Comparison of ENCODE assay signal across 10 mouse cellular contexts in the genomic region with DNA sequence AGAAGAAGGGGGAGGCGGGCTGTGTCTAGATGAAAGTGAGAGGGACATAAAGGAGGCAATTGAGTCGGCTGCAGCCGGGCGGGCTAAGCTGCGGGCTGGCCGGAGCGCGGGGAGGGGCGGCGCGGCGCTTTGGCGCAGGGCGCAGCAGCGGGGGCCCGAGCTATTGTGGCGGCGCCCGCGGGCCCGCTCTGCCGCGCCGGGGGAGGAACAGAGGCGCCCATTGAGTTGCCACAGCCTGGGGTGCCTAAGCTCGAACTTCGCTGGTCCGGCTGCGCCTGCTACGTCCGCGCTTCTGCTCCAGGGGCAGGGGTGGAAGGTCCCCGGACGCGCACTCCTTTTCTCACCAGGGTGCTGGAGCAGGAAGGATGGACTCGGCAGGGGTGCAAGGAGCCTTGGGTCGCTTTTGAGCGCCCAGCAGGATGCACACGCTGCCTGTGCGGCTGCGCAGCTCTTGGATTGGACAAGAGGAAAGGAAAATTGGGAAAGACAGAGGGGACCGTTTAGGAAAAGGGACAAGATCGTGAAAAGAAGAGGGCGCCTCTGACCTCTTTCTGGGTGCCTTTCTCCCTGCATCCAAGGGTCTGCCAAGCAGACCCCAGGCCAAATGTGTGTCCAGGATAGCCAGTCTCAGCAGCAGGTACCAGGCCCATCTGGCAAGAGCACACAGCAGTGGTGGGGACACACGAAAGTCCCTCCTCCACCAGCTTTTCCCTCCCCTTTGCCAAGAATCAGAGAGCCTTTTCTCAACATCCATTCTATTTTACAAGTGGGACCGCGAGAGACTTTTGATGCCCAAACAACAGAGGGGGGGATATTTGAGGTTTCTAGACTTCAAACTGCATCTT. TPM values are rescaled to one million over a fixed set of nuclear protein-coding genes. Genes with fewer than 3 reads are reported as not detected.
A peak's percentile ranks its signal among the peaks of the same experiment; 100 is the strongest.
DNase-seq lines count a peak whose midpoint lies in the region; ATAC-seq and TF ChIP-seq lines count a peak whose summit lies in the region.
"Had no signal": no experiment of that assay in that cellular context is flagged by ENCODE, and none has a peak within 500 bp of the region (broad histone marks: within the 10 kb centered on the region; RNA-seq: fewer than 3 reads in every experiment).

No protein-coding gene starts in this region.

- peak overlapping the region; percentile 42 for H3K4me3 ChIP-seq in hindbrain, postnatal 0 days (ENCODE audit: low read length)
- peak overlapping the region; percentile 30 for H3K4me3 ChIP-seq in neural tube, embryonic 14.5 days (ENCODE audit: low read depth, low read length)
- H3K4me3 ChIP-seq: liver, embryonic 13.5 days had no signal

- no peak for TF ChIP-seq CTCF in hindbrain, postnatal 0 days (IDR thresholded peaks at IDR 0.05; ENCODE audit: low read depth)

- H3K9ac ChIP-seq in hindbrain, postnatal 0 days (replicated peaks; ENCODE audit: low read length) = peak overlapping the region; percentile 52
- H3K9ac ChIP-seq in neural tube, embryonic 14.5 days (replicated peaks; ENCODE audit: low read depth, low read length) = no peak overlapping the region
- H3K9ac ChIP-seq: liver, embryonic 13.5 days had no signal

- peak overlapping the region; percentile 64 for H3K4me2 ChIP-seq in hindbrain, postnatal 0 days (ENCODE audit: low read depth, low read length)
- peak overlapping the region; percentile 49 for H3K4me2 ChIP-seq in neural tube, embryonic 14.5 days (ENCODE audit: low read depth, low read length)
- H3K4me2 ChIP-seq: liver, embryonic 13.5 days had no signal

- WGBS in hindbrain, postnatal 0 days = 2% methylated on average over 47 of the region's 47 CpGs
- under 1% methylated on average over 45 of the region's 47 CpGs for WGBS in neural tube, embryonic 14.5 days

- H3K9me3 ChIP-seq in hindbrain, postnatal 0 days (ENCODE audit: low read length) = no peaks in the 10 kb centered on the region
- H3K9me3 ChIP-seq in neural tube, embryonic 14.5 days (ENCODE audit: control insufficient read depth, low read length) = no peaks in the 10 kb centered on the region
- H3K9me3 ChIP-seq: liver, embryonic 13.5 days had no signal

- ATAC-seq in hindbrain, postnatal 0 days = peak; percentile 67
- peak; percentile 66; the same call in 1 of the 2 replicates for ATAC-seq in neural tube, embryonic 14.5 days (ENCODE audit: low read depth)

- intact Hi-C loops in left cerebral cortex, postnatal 4 days (cut with DNase I) = loop anchor here (10.0 kb wide), 1 partner anchor 215 kb away; no protein-coding TSS in a partner anchor

- no peaks in the 10 kb centered on the region for H3K36me3 ChIP-seq in hindbrain, postnatal 0 days (ENCODE audit: insufficient read depth, low read length)
- H3K36me3 ChIP-seq in neural tube, embryonic 14.5 days (ENCODE audit: control insufficient read depth, insufficient read depth, low read length) = no peaks in the 10 kb centered on the region
- H3K36me3 ChIP-seq: liver, embryonic 13.5 days had no signal

- peak; percentile 57 for DNase-seq in left cerebral cortex, postnatal 4 days
- no peak for DNase-seq in left cerebral cortex, adult 8-10 months (ENCODE audit: low spot score in 2 of 2)
- peak; percentile 80 for DNase-seq in embryo, embryonic 11 days
- peak; percentile 68 for DNase-seq in hindbrain, postnatal 0 days (ENCODE audit: low spot score)
- no peak for DNase-seq in frontal cortex, postnatal 14 days (ENCODE audit: low spot score in 2 of 2)
- DNase-seq in adrenal gland, postnatal 36 days = no peak
- DNase-seq in layer of hippocampus, adult 8-10 months (ENCODE audit: low spot score in 2 of 2) = no peak
- DNase-seq: liver, embryonic 13.5 days had no signal

- H3K27me3 ChIP-seq in hindbrain, postnatal 0 days (ENCODE audit: insufficient read depth, low read length) = peaks cover 20% of the 10 kb centered on the region
- peaks cover 13% of the 10 kb centered on the region; the same call in 1 of the 2 replicates for H3K27me3 ChIP-seq in neural tube, embryonic 14.5 days (ENCODE audit: control insufficient read depth, insufficient read depth, low read length)

- H3K4me1 ChIP-seq in hindbrain, postnatal 0 days (ENCODE audit: insufficient read depth, low read length) = no peaks in the 10 kb centered on the region
- peaks cover 3% of the 10 kb centered on the region; the same call in 1 of the 2 replicates for H3K4me1 ChIP-seq in neural tube, embryonic 14.5 days (ENCODE audit: control insufficient read depth, insufficient read depth, low read length)
- H3K4me1 ChIP-seq: liver, embryonic 13.5 days had no signal

- H3K27ac ChIP-seq in hindbrain, postnatal 0 days = peak overlapping the region; percentile 82
- peak overlapping the region; percentile 55 for H3K27ac ChIP-seq in neural tube, embryonic 14.5 days (ENCODE audit: low read depth, low read length)
- H3K27ac ChIP-seq: liver, embryonic 13.5 days had no signal

RNA-seq across cellular contexts. Expression of a gene that starts 7.2 kb away (rescaled TPM):
- total RNA-seq in left cerebral cortex, postnatal 4 days (2021) = not detected
- total RNA-seq in left cerebral cortex, adult 8-10 months (2022) = not detected
- total RNA-seq in hindbrain, postnatal 0 days (2014; rRNA removed) = 8.0 and 11.9 TPM in 2 replicates
- 14.0 and 14.5 TPM in 2 replicates for polyA plus RNA-seq in hindbrain, postnatal 0 days (2015; fragmentation: Nextera tagmentation; extraction: Ambion mirVana)
- polyA plus RNA-seq in neural tube, embryonic 14.5 days (2014; fragmentation: Nextera tagmentation; extraction: Ambion mirVana) = 4.6 and 6.3 TPM in 2 replicates
- total RNA-seq in adrenal gland, postnatal 36 days (2021) = not detected
- not detected for total RNA-seq in layer of hippocampus, adult 8-10 months (2022)
- polyA plus RNA-seq: small intestine, adult 2 months had no signal

Comparison
In these comparisons a context has a peak if more than half of its experiments do, and no peak if none do; other contexts are left out.
1. DNase-seq: peak in left cerebral cortex, postnatal 4 days (single experiment), embryo, embryonic 11 days (single experiment) and hindbrain, postnatal 0 days (single experiment); none in left cerebral cortex, adult 8-10 months (0 of 2), frontal cortex, postnatal 14 days (0 of 2), adrenal gland, postnatal 36 days (0 of 2) and layer of hippocampus, adult 8-10 months (0 of 2).